Mouse (Mus musculus) embryonic fibroblast, embryonic 13.5 days (primary cell): ENCODE data around the gene Iscu.

Source experiments
- CTCF ChIP-seq: IDR thresholded peaks from 2 replicates; pipeline ENCODE4 v1.5.1; 2011; ENCODE audit warnings: mild to moderate bottlenecking, control low read depth, low read length, moderate library complexity, borderline replicate concordance; ENCODE audit not compliant: insufficient read depth
- POLR2A ChIP-seq: IDR thresholded peaks from 2 replicates; pipeline ENCODE4 v1.6.1; 2011; ENCODE audit warnings: low read depth, mild to moderate bottlenecking, control low read depth, low read length, moderate library complexity

GRCm38 (mm10) chr5:113826619-113827018 is 54.1 kb downstream of the Iscu start:
- TF ChIP-seq POLR2A (no peak), CTCF (no peak)
